Mouse (Mus musculus) C2C12 (cell line): ENCODE results near the gene Map4. TPM values are rescaled to one million over a fixed set of nuclear protein-coding genes. Genes with fewer than 3 reads are reported as not detected.
"Not testable (repeated sequence)": the region's sequence is repeated elsewhere in the genome, so short reads cannot be mapped to it uniquely, and the experiment has no call there.

Experiments
- H3K27me3 ChIP-seq: one replicate; pipeline ENCODE4 v1.6.1; 2011; ENCODE audit not compliant: control insufficient read depth, insufficient read depth, insufficient read length
- H3K36me3 ChIP-seq: one replicate; pipeline ENCODE4 v1.6.1; 2011; ENCODE audit not compliant: control insufficient read depth, insufficient read depth
- H3K4me3 ChIP-seq: one replicate; pipeline ENCODE4 v1.5.1; 2011; ENCODE audit warnings: mild to moderate bottlenecking, control low read depth; ENCODE audit not compliant: poor library complexity, insufficient read depth, severe bottlenecking
- H3K79me2 ChIP-seq: one replicate; pipeline ENCODE4 v1.6.1; 2011; ENCODE audit not compliant: control insufficient read depth, insufficient read depth
- H3K79me3 ChIP-seq: one replicate; pipeline ENCODE4 v1.6.1; 2011; ENCODE audit warnings: low read depth, control low read depth
- H3ac ChIP-seq: one replicate; pipeline ENCODE3; 2011; ENCODE audit warnings: low read depth; ENCODE audit not compliant: control insufficient read depth, insufficient read length
- CEBPB ChIP-seq: IDR thresholded peaks from one replicate; pipeline ENCODE4 v1.6.1; 2011; ENCODE audit warnings: low read depth, mild to moderate bottlenecking, control low read depth, moderate library complexity
- CTCF ChIP-seq: IDR thresholded peaks from one replicate; pipeline ENCODE4 v1.5.1; 2011; ENCODE audit not compliant: control insufficient read depth, insufficient read depth, insufficient read length
- FOSL1 ChIP-seq: IDR thresholded peaks from one replicate; pipeline ENCODE4 v1.8.0; 2011; ENCODE audit warnings: mild to moderate bottlenecking, low read length; ENCODE audit not compliant: poor library complexity, insufficient read depth, severe bottlenecking
- MAX ChIP-seq: IDR thresholded peaks from one replicate; pipeline ENCODE4 v1.6.1; 2011; ENCODE audit warnings: mild to moderate bottlenecking, control low read depth
- MYOD1 ChIP-seq: IDR thresholded peaks from one replicate; pipeline ENCODE4 v1.6.1; 2011; ENCODE audit warnings: low read depth; ENCODE audit not compliant: control insufficient read depth, insufficient read length
- MYOG ChIP-seq: IDR thresholded peaks from one replicate; pipeline ENCODE4 v1.6.1; 2011; ENCODE audit not compliant: control insufficient read depth, insufficient read length; ENCODE audit errors: extremely low read depth
- USF1 ChIP-seq: IDR thresholded peaks from one replicate; pipeline ENCODE4 v1.6.1; 2011; ENCODE audit warnings: low read depth, mild to moderate bottlenecking, control low read depth, moderate library complexity
- polyA plus RNA-seq: library from polyadenylated mRNA; unstranded; fragments of >200 nt; fragmentation: generic; extraction: Trizol; gene quantifications from one replicate; pipeline ENCODE4 v1.2.1, GENCODE M21; 2012; ENCODE audit warnings: missing spikeins

The Map4 gene
- polyA plus RNA-seq, 1 experiment = 135 TPM

DNA sequence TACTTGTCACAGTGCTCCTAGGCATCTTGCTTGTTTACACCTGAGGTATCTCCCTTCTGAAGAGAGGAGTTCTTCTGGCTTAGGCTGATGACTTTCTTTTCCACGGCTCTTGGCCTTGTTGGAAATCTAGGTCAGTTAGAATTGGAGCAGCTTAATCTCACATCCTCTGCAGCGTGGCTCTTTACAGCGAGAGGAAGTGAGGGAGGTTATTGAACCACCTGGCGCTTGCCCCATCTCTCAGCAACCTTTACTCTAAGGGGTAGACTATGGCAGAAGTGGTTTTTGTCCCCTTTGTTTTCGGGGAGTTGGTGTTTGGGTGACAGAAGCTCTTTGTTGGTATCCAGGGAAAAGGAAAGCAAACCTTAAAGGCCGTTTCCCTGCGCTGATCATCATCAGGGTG lies 131.1 kb downstream of the Map4 start:
- Histone ChIP-seq H3K79me3 (no peaks in the 10 kb centered on the region), H3K4me3 (no peak overlapping the region), H3ac (no peak overlapping the region), H3K36me3 (peaks cover 18% of the 10 kb centered on the region), H3K27me3 (no peaks in the 10 kb centered on the region), H3K79me2 (no peaks in the 10 kb centered on the region)
- TF ChIP-seq MYOD1 (no peak), CTCF (no peak), FOSL1 (no peak), USF1 (no peak)

DNA sequence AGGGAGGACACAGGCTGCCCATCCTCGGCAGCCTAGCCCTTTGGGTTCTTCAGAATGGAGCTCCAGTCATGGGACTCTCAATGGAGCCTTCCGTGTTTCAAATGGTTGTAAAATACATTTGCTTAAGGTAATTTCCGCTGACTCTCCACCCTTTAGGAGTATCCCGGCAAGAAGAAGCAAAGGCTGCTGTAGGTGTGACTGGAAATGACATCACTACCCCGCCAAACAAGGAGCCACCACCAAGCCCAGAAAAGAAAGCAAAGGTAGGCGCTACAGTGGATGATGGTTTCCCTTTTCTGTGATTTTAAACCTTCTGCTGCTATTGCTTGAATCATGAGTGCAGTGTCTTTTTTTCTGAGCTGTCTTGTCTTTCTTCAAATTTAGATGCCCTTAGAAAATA lies 131.6 kb downstream of the Map4 start:
- Histone ChIP-seq H3K79me2 (no peaks in the 10 kb centered on the region), H3K36me3 (peaks cover 18% of the 10 kb centered on the region), H3K4me3 (no peak overlapping the region), H3ac (no peak overlapping the region), H3K27me3 (no peaks in the 10 kb centered on the region), H3K79me3 (no peaks in the 10 kb centered on the region)
- TF ChIP-seq CEBPB (no peak), MYOG (no peak), MYOD1 (no peak), MAX (no peak), CTCF (no peak)

- no peak overlapping the region for H3K4me3 ChIP-seq
- H3K79me2 ChIP-seq = no peaks in the 10 kb centered on the region
- no peaks in the 10 kb centered on the region for H3K27me3 ChIP-seq
- H3K36me3 ChIP-seq = peaks cover 35% of the 10 kb centered on the region
- TF ChIP-seq MAX = no peak
- H3K79me3 ChIP-seq = no peaks in the 10 kb centered on the region
- no peak overlapping the region for H3ac ChIP-seq
Measured at GRCm38 (mm10) chr9:110064641-110065040, 133.4 kb downstream of the Map4 start.

DNA sequence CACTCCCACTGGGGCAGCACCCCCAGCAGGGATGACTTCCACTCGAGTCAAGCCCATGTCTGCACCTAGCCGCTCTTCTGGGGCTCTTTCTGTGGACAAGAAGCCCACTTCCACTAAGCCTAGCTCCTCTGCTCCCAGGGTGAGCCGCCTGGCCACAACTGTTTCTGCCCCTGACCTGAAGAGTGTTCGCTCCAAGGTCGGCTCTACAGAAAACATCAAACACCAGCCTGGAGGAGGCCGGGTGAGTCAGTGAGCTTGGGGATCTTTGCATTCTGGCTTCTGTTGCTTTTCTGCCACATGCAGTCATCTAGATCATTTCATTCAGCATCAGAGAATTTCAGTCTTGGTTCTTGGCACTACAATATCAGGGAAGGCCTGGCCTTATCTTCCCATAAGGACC lies 137.5 kb downstream of the Map4 start:
- no peaks in the 10 kb centered on the region for H3K79me2 ChIP-seq
- H3K27me3 ChIP-seq = no peaks in the 10 kb centered on the region
- H3K79me3 ChIP-seq = no peaks in the 10 kb centered on the region
- TF ChIP-seq MYOD1 = no peak
- no peak for TF ChIP-seq MYOG
- no peak for TF ChIP-seq MAX
- TF ChIP-seq FOSL1 = no peak
- no peak for TF ChIP-seq USF1
- TF ChIP-seq CTCF = no peak
- TF ChIP-seq CEBPB = no peak
- H3K4me3 ChIP-seq = no peak overlapping the region
- H3K36me3 ChIP-seq = peaks cover 65% of the 10 kb centered on the region
- no peak overlapping the region for H3ac ChIP-seq

GRCm38 (mm10) chr9:110070358-110070757 lies 139.1 kb downstream of the Map4 start:
- H3K79me2 ChIP-seq = no peaks in the 10 kb centered on the region
- TF ChIP-seq FOSL1 (no peak), USF1 (no peak), MYOD1 (no peak), MAX (no peak), CTCF (no peak), CEBPB (no peak), MYOG (no peak)
- no peak overlapping the region for H3K4me3 ChIP-seq
- H3K36me3 ChIP-seq = peaks cover 78% of the 10 kb centered on the region
- no peaks in the 10 kb centered on the region for H3K27me3 ChIP-seq
- H3K79me3 ChIP-seq = no peaks in the 10 kb centered on the region
- no peak overlapping the region for H3ac ChIP-seq

DNA sequence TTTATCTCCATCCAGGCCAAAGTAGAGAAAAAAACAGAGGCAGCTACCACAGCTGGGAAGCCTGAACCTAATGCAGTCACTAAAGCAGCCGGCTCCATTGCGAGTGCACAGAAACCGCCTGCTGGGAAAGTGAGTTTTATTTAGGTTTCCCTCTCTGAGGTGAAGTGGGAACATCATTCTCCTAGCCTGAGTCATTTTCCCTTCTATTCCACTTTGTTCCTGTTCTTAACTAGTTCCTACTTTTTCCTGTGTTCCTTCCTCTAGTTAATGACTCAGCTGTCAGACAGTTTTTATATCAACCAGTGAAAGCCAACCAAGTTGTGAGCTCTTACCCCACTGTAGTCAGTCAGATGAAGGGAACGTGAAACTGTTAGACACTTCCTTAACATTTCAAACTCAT lies 139.8 kb downstream of the Map4 start:
- Histone ChIP-seq H3K79me2 (no peaks in the 10 kb centered on the region), H3K27me3 (no peaks in the 10 kb centered on the region), H3K79me3 (no peaks in the 10 kb centered on the region), H3ac (no peak overlapping the region), H3K36me3 (peaks cover 82% of the 10 kb centered on the region), H3K4me3 (no peak overlapping the region)
- no peak for TF ChIP-seq FOSL1
- no peak for TF ChIP-seq USF1
- TF ChIP-seq MAX = no peak
- TF ChIP-seq MYOG = no peak

- TF ChIP-seq MYOD1 (no peak), CEBPB (no peak), USF1 (no peak), FOSL1 (no peak), MAX (no peak), MYOG (no peak), CTCF (no peak)
- Histone ChIP-seq H3K79me3 (no peaks in the 10 kb centered on the region), H3K27me3 (no peaks in the 10 kb centered on the region), H3K79me2 (no peaks in the 10 kb centered on the region), H3ac (no peak overlapping the region), H3K36me3 (peaks cover 81% of the 10 kb centered on the region), H3K4me3 (no peak overlapping the region)
Measured at GRCm38 (mm10) chr9:110071843-110072242, 140.6 kb downstream of the Map4 start.

GRCm38 (mm10) chr9:110076468-110076867 lies 145.2 kb downstream of the Map4 start:
- H3K79me3 ChIP-seq, H3ac ChIP-seq, H3K4me3 ChIP-seq, H3K79me2 ChIP-seq, H3K27me3 ChIP-seq: not testable (repeated sequence)
- H3K36me3 ChIP-seq = peaks cover 76% of the 10 kb centered on the region
